In the genomic region with DNA sequence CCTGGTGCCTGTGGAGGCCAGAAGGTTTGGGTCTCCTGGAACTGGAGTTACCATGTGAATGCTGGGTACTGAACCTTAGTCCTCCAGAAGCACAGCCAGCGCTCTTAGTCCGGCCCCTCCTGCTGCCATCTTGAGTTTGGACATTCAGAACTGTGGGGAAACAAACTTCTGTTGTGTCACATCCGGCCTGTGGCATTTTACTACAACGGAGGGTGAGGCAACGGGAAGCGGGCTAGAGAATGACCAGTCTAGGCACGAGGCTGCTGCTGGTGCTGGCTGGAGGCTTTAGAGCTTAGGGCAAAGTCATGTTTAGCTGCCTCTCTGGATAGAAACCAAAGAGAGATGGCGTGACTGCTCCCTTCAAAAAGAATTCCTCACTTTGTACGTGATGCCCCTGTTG, we compare ENCODE assay signal across 34 mouse cellular contexts. TPM values are rescaled to one million over a fixed set of nuclear protein-coding genes. Genes with fewer than 3 reads are reported as not detected.
DNase-seq lines count a peak whose midpoint lies in the region; ATAC-seq lines count a peak whose summit lies in the region.
"Had no signal": no experiment of that assay in that cellular context is flagged by ENCODE, and none has a peak within 500 bp of the region (broad histone marks: within the 10 kb centered on the region; RNA-seq: fewer than 3 reads in every experiment).

No protein-coding gene starts in this region.

- WGBS in heart, embryonic 11.5 days (ENCODE audit: insufficient replicate concordance), result 67% methylated on average over 9 of the region's 9 CpGs
- WGBS in liver, embryonic 12.5 days (ENCODE audit: insufficient replicate concordance), result 70% methylated on average over 9 of the region's 9 CpGs
- 87% methylated on average over 9 of the region's 9 CpGs for WGBS in kidney, embryonic 16.5 days

- H3K27ac ChIP-seq in heart, embryonic 11.5 days (ENCODE audit: low read depth, low read length), result peak overlapping the region; percentile 66
- peak overlapping the region; percentile 23; the same call in 1 of the 2 replicates for H3K27ac ChIP-seq in liver, embryonic 12.5 days
- H3K27ac ChIP-seq in kidney, embryonic 16.5 days (ENCODE audit: low read length), result no peak overlapping the region
- H3K27ac ChIP-seq: embryonic facial prominence, embryonic 12.5 days; forebrain, embryonic 12.5 days; gastrocnemius, adult 2 months; heart, embryonic 15.5 days; hindbrain, embryonic 10.5 days; hindbrain, postnatal 0 days; left cerebral cortex, adult 2 months; limb, embryonic 10.5 days had no signal

- no peak overlapping the region for H3K4me2 ChIP-seq in heart, embryonic 11.5 days
- H3K4me2 ChIP-seq in liver, embryonic 12.5 days, result no peak overlapping the region
- no peak overlapping the region for H3K4me2 ChIP-seq in kidney, embryonic 16.5 days (replicated peaks; ENCODE audit: low read depth, low read length)
- H3K4me2 ChIP-seq: embryonic facial prominence, embryonic 12.5 days; forebrain, embryonic 12.5 days; heart, embryonic 15.5 days had no signal

- H3K9me3 ChIP-seq in heart, embryonic 11.5 days (replicated peaks; ENCODE audit: control insufficient read depth, low read length), result no peaks in the 10 kb centered on the region
- H3K9me3 ChIP-seq in liver, embryonic 12.5 days (replicated peaks), result no peaks in the 10 kb centered on the region
- H3K9me3 ChIP-seq in kidney, embryonic 16.5 days (ENCODE audit: low read length), result no peaks in the 10 kb centered on the region
- H3K9me3 ChIP-seq: embryonic facial prominence, embryonic 12.5 days; forebrain, embryonic 12.5 days; G1E; heart, embryonic 15.5 days; hindbrain, embryonic 10.5 days; limb, embryonic 10.5 days had no signal

- intact Hi-C loops in heart, postnatal 14 days (cut with DNase I), result no loop called here

- H3K27me3 ChIP-seq in heart, embryonic 11.5 days (ENCODE audit: control insufficient read depth, insufficient read depth, low read length), result no peaks in the 10 kb centered on the region
- no peaks in the 10 kb centered on the region; the same call in 1 of the 2 replicates for H3K27me3 ChIP-seq in liver, embryonic 12.5 days (replicated peaks)
- no peaks in the 10 kb centered on the region for H3K27me3 ChIP-seq in kidney, embryonic 16.5 days (ENCODE audit: insufficient read depth, low read length)
- H3K27me3 ChIP-seq: embryonic facial prominence, embryonic 12.5 days; forebrain, embryonic 12.5 days; heart, embryonic 15.5 days; Patski had no signal

- no peaks in the 10 kb centered on the region for H3K4me1 ChIP-seq in heart, embryonic 11.5 days (ENCODE audit: control insufficient read depth, insufficient read depth, low read length)
- H3K4me1 ChIP-seq in liver, embryonic 12.5 days, result peaks cover 42% of the 10 kb centered on the region
- H3K4me1 ChIP-seq in kidney, embryonic 16.5 days (ENCODE audit: insufficient read depth, low read length), result no peaks in the 10 kb centered on the region
- H3K4me1 ChIP-seq: embryonic facial prominence, embryonic 12.5 days; forebrain, embryonic 12.5 days; heart, embryonic 15.5 days; limb, embryonic 10.5 days had no signal

- H3K4me3 ChIP-seq in heart, embryonic 11.5 days (ENCODE audit: low read depth, low read length), result no peak overlapping the region
- H3K4me3 ChIP-seq in liver, embryonic 12.5 days, result no peak overlapping the region
- H3K4me3 ChIP-seq in kidney, embryonic 16.5 days (ENCODE audit: low read length), result no peak overlapping the region
- H3K4me3 ChIP-seq: embryonic facial prominence, embryonic 12.5 days; forebrain, embryonic 12.5 days; gastrocnemius, adult 2 months; heart, embryonic 15.5 days; hindbrain, embryonic 10.5 days; left cerebral cortex, adult 2 months; limb, embryonic 10.5 days had no signal

- no peak for DNase-seq in heart, postnatal 14 days
- peak; percentile 37 to 67 for DNase-seq in spleen, postnatal 4 days (ENCODE audit: low spot score in 2 of 2)
- no peak for DNase-seq in spleen, adult 12 weeks (ENCODE audit: low spot score)
- no peak for DNase-seq in frontal cortex, postnatal 10 days (ENCODE audit: low spot score in 2 of 2)
- DNase-seq: adrenal gland, postnatal 36 days; cerebellum, adult 11 months; cerebellum, postnatal 14 days; gastrocnemius, adult 2 months; layer of hippocampus, adult 9-11 months; lung, adult 2 months; right cerebral cortex, adult 18-20 months; right cerebral cortex, postnatal 4 days had no signal

- H3K9ac ChIP-seq in heart, embryonic 11.5 days (ENCODE audit: low read depth, low read length), result 0 out of 2 replicates have a peak overlapping the region, but pooled peaks have one; percentile 1
- no peak overlapping the region for H3K9ac ChIP-seq in liver, embryonic 12.5 days
- H3K9ac ChIP-seq in kidney, embryonic 16.5 days (replicated peaks; ENCODE audit: low read length), result no peak overlapping the region
- H3K9ac ChIP-seq: embryonic facial prominence, embryonic 12.5 days; forebrain, embryonic 12.5 days; heart, embryonic 15.5 days had no signal

- no peaks in the 10 kb centered on the region for H3K36me3 ChIP-seq in heart, embryonic 11.5 days (ENCODE audit: control insufficient read depth, insufficient read depth, low read length)
- no peaks in the 10 kb centered on the region for H3K36me3 ChIP-seq in liver, embryonic 12.5 days
- no peaks in the 10 kb centered on the region for H3K36me3 ChIP-seq in kidney, embryonic 16.5 days (ENCODE audit: insufficient read depth, low read length)
- H3K36me3 ChIP-seq: embryonic facial prominence, embryonic 12.5 days; forebrain, embryonic 12.5 days; G1E; heart, embryonic 15.5 days; hindbrain, embryonic 10.5 days; limb, embryonic 10.5 days had no signal

- ATAC-seq in heart, embryonic 11.5 days (replicated peaks; ENCODE audit: insufficient number of reproducible peaks, low FRiP score, low TSS enrichment), result no peak
- ATAC-seq in liver, embryonic 12.5 days, result no peak
- no peak for ATAC-seq in kidney, embryonic 16.5 days (ENCODE audit: low FRiP score, low TSS enrichment)
- ATAC-seq: hindbrain, postnatal 0 days; intestine, embryonic 16.5 days; midbrain, embryonic 16.5 days; Patski had no signal

RNA-seq across cellular contexts. Expression of a gene that starts 39.0 kb away (rescaled TPM):
- polyA plus RNA-seq in heart, embryonic 11.5 days (2014; fragmentation: Nextera tagmentation; extraction: Ambion mirVana), result not detected in 2 replicates
- total RNA-seq in heart, postnatal 14 days (2021), result not detected
- not detected in 2 replicates for polyA plus RNA-seq in liver, embryonic 12.5 days (2016; fragmentation: Nextera tagmentation; extraction: Ambion mirVana)
- 1.8 TPM in 1 of 2 replicates, not detected in the other for polyA plus RNA-seq in kidney, embryonic 16.5 days (2015; fragmentation: Nextera tagmentation; extraction: Ambion mirVana)
- total RNA-seq: adrenal gland, adult 18-20 months; adrenal gland, postnatal 36 days; gastrocnemius, adult 2 months; gastrocnemius, postnatal 4 days; hindbrain, postnatal 0 days; left cerebral cortex, adult 2 months; liver, adult 2 months had no signal
- polyA plus RNA-seq: embryonic facial prominence, embryonic 12.5 days; forebrain, embryonic 12.5 days; G1E; heart, embryonic 15.5 days; hindbrain, embryonic 10.5 days; hindbrain, postnatal 0 days; intestine, embryonic 16.5 days; kidney, embryonic 14.5 days; large intestine, adult 2 months; limb, embryonic 10.5 days; liver, adult 2 months; lung, adult 2 months; midbrain, embryonic 16.5 days; neural tube, embryonic 14.5 days; stomach, embryonic 16.5 days; thymus, postnatal 0 days had no signal

Comparison
In these comparisons a context has a peak if more than half of its experiments do, and no peak if none do; other contexts are left out.
1. DNase-seq: peak in spleen, postnatal 4 days (2 of 2); none in heart, postnatal 14 days (0 of 2), spleen, adult 12 weeks (single experiment) and frontal cortex, postnatal 10 days (0 of 2).